Mouse (Mus musculus): Measurements from ENCODE around the gene Hist1h2ae. TPM values are rescaled to one million over a fixed set of nuclear protein-coding genes. Genes with fewer than 3 reads are reported as not detected.
"Not testable (repeated sequence)": the region's sequence is repeated elsewhere in the genome, so short reads cannot be mapped to it uniquely, and the experiment has no call there.

The Hist1h2ae gene
- polyA plus RNA-seq, 1 experiment from 2014 or later: 102 TPM

GRCm38 (mm10) chr13:23538249-23538648 is 32.8 kb downstream of the Hist1h2ae start:
- no peaks in the 10 kb centered on the region for H3K36me3 ChIP-seq (replicated peaks)
- peak overlapping the region; percentile 92 for H3K27ac ChIP-seq
- 85% methylated on average over 5 of the region's 5 CpGs for WGBS
- H3K27me3 ChIP-seq (ENCODE audit: poor library complexity, severe bottlenecking): no peaks in the 10 kb centered on the region
- DNase-seq (ENCODE audit: extremely low spot score, low spot score): no peak
- H3K4me3 ChIP-seq: peak overlapping the region; percentile 54; the same call in 1 of the 2 replicates
- no peaks in the 10 kb centered on the region for H3K9me3 ChIP-seq
- H3K4me1 ChIP-seq: peaks cover 38% of the 10 kb centered on the region

GRCm38 (mm10) chr13:23537006-23537710 is 33.9 kb downstream of the Hist1h2ae start:
- H3K36me3 ChIP-seq (replicated peaks): no peaks in the 10 kb centered on the region
- H3K4me3 ChIP-seq: peak overlapping the region; percentile 54
- peak overlapping the region; percentile 92 for H3K27ac ChIP-seq
- H3K4me1 ChIP-seq: peaks cover 43% of the 10 kb centered on the region
- H3K9me3 ChIP-seq: no peaks in the 10 kb centered on the region
- no peak for DNase-seq (ENCODE audit: extremely low spot score, low spot score)
- WGBS: 83% methylated on average over 3 of the region's 3 CpGs
- H3K27me3 ChIP-seq (ENCODE audit: poor library complexity, severe bottlenecking): no peaks in the 10 kb centered on the region

GRCm38 (mm10) chr13:23536076-23536822 is 34.8 kb downstream of the Hist1h2ae start:
- no peaks in the 10 kb centered on the region for H3K36me3 ChIP-seq (replicated peaks)

GRCm38 (mm10) chr13:23535137-23536075 is 35.6 kb downstream of the Hist1h2ae start, which contains the start of gene Hist1h3g:
TSS of gene Hist1h3g (plus strand) at chr13:23535422.
- H3K9me3 ChIP-seq; H3K36me3 ChIP-seq (replicated peaks); H3K27me3 ChIP-seq (ENCODE audit: poor library complexity, severe bottlenecking): not testable (repeated sequence)
- H3K27ac ChIP-seq: peak within 1 kb of the TSS; percentile 92
- peaks cover 43% of the 10 kb centered on the region for H3K4me1 ChIP-seq
- under 1% methylated on average over 46 of the region's 62 CpGs for WGBS
- DNase-seq (ENCODE audit: extremely low spot score, low spot score): peak; percentile 90
- H3K4me3 ChIP-seq: peak within 1 kb of the TSS; percentile 54

More at GRCm38 (mm10) chr13:23536076-23536822, 34.8 kb downstream of the Hist1h2ae start:
- no peaks in the 10 kb centered on the region for H3K27me3 ChIP-seq (ENCODE audit: poor library complexity, severe bottlenecking)
- no peaks in the 10 kb centered on the region for H3K9me3 ChIP-seq
- peaks cover 43% of the 10 kb centered on the region for H3K4me1 ChIP-seq
- 27% methylated on average over 7 of the region's 7 CpGs for WGBS
- H3K4me3 ChIP-seq: peak overlapping the region; percentile 54
- DNase-seq (ENCODE audit: extremely low spot score, low spot score): no peak
- peak overlapping the region; percentile 92 for H3K27ac ChIP-seq

- H3K4me3 ChIP-seq: peak overlapping the region; percentile 54
- H3K27me3 ChIP-seq (ENCODE audit: poor library complexity, severe bottlenecking): no peaks in the 10 kb centered on the region
- DNase-seq (ENCODE audit: extremely low spot score, low spot score): peak; percentile 57
- H3K4me1 ChIP-seq: peaks cover 47% of the 10 kb centered on the region
- peak overlapping the region; percentile 92 for H3K27ac ChIP-seq
- no peaks in the 10 kb centered on the region for H3K36me3 ChIP-seq (replicated peaks)
- no peaks in the 10 kb centered on the region for H3K9me3 ChIP-seq
- WGBS: under 1% methylated on average over 15 of the region's 15 CpGs
Measured at GRCm38 (mm10) chr13:23534368-23535131, 36.5 kb downstream of the Hist1h2ae start.

- Histone ChIP-seq H3K4me3 (peak within 1 kb of the TSS; percentile 54), H3K4me1 (peaks cover 55% of the 10 kb centered on the region), H3K27ac (peak within 1 kb of the TSS; percentile 92)
- H3K36me3 ChIP-seq (replicated peaks); H3K9me3 ChIP-seq; H3K27me3 ChIP-seq (ENCODE audit: poor library complexity, severe bottlenecking): not testable (repeated sequence)
- peak; percentile 84 for DNase-seq (ENCODE audit: extremely low spot score, low spot score)
- WGBS: under 1% methylated on average over 27 of the region's 53 CpGs
Measured at GRCm38 (mm10) chr13:23533560-23534367, 37.3 kb downstream of the Hist1h2ae start, which contains the start of gene Hist1h2af. TSS of gene Hist1h2af (plus strand) at chr13:23533906.

GRCm38 (mm10) chr13:23532262-23533075 is 38.6 kb downstream of the Hist1h2ae start:
- peaks cover 48% of the 10 kb centered on the region for H3K4me1 ChIP-seq
- H3K27me3 ChIP-seq (ENCODE audit: poor library complexity, severe bottlenecking): no peaks in the 10 kb centered on the region
- WGBS: 27% methylated on average over 9 of the region's 9 CpGs
- no peak for DNase-seq (ENCODE audit: extremely low spot score, low spot score)
- H3K9me3 ChIP-seq: no peaks in the 10 kb centered on the region
- no peaks in the 10 kb centered on the region for H3K36me3 ChIP-seq (replicated peaks)
- H3K27ac ChIP-seq: peak overlapping the region; percentile 92
- peak overlapping the region; percentile 54 for H3K4me3 ChIP-seq

- peaks cover 43% of the 10 kb centered on the region for H3K4me1 ChIP-seq
- peak within 1 kb of the TSS; percentile 54 for H3K4me3 ChIP-seq
- under 1% methylated on average over 62 of the region's 70 CpGs for WGBS
- no peaks in the 10 kb centered on the region for H3K9me3 ChIP-seq
- H3K27ac ChIP-seq: peak within 1 kb of the TSS; percentile 92
- peak; percentile 97 for DNase-seq (ENCODE audit: extremely low spot score, low spot score)
- H3K27me3 ChIP-seq (ENCODE audit: poor library complexity, severe bottlenecking): no peaks in the 10 kb centered on the region
- H3K36me3 ChIP-seq (replicated peaks): no peaks in the 10 kb centered on the region
Measured at GRCm38 (mm10) chr13:23530901-23531875, 39.8 kb downstream of the Hist1h2ae start, which contains the start of gene Hist1h4h. TSS of gene Hist1h4h (plus strand) at chr13:23531050.

GRCm38 (mm10) chr13:23530181-23530900 is 40.7 kb downstream of the Hist1h2ae start:
- H3K9me3 ChIP-seq: no peaks in the 10 kb centered on the region
- H3K4me3 ChIP-seq: peak overlapping the region; percentile 54
- no peaks in the 10 kb centered on the region for H3K27me3 ChIP-seq (ENCODE audit: poor library complexity, severe bottlenecking)
- under 1% methylated on average over 20 of the region's 20 CpGs for WGBS
- no peaks in the 10 kb centered on the region for H3K36me3 ChIP-seq (replicated peaks)
- H3K4me1 ChIP-seq: peaks cover 47% of the 10 kb centered on the region
- peak; percentile 49 for DNase-seq (ENCODE audit: extremely low spot score, low spot score)
- peak overlapping the region; percentile 92 for H3K27ac ChIP-seq

All from forebrain, embryonic 10.5 days (tissue).